Mouse (Mus musculus): ENCODE measurements at regions not wholly inside any gene's neighbourhood (a gene's known extent, or its start where the extent isn't known, plus 50 kb on each side); places are given as distances from the start of the nearest gene placed in this dataset.

- DNase-seq (ENCODE audit: low spot score) = no peak
Observed at GRCm38 (mm10) chr4:84214523-84214922, 460.6 kb downstream of the Bnc2 start.

- DNase-seq (ENCODE audit: low spot score) = no peak
Observed at GRCm38 (mm10) chr4:84218961-84219360, 456.1 kb downstream of the Bnc2 start.

- no peak for DNase-seq (ENCODE audit: low spot score)
Observed at GRCm38 (mm10) chr4:84222057-84222717, 452.9 kb downstream of the Bnc2 start.

GRCm38 (mm10) chr4:84222805-84223335 lies 452.2 kb downstream of the Bnc2 start:
- DNase-seq (ENCODE audit: low spot score) = no peak

- no peak for DNase-seq (ENCODE audit: low spot score)
Observed at GRCm38 (mm10) chr4:84224556-84224955, 450.5 kb downstream of the Bnc2 start.
